Mouse (Mus musculus): ENCODE measurements around the gene Gm7995. TPM values are rescaled to one million over a fixed set of nuclear protein-coding genes. Genes with fewer than 3 reads are reported as not detected.

The Gm7995 gene
- not detected in 2 replicates for polyA plus RNA-seq (2015; fragmentation: Nextera tagmentation; extraction: Ambion mirVana)

DNA sequence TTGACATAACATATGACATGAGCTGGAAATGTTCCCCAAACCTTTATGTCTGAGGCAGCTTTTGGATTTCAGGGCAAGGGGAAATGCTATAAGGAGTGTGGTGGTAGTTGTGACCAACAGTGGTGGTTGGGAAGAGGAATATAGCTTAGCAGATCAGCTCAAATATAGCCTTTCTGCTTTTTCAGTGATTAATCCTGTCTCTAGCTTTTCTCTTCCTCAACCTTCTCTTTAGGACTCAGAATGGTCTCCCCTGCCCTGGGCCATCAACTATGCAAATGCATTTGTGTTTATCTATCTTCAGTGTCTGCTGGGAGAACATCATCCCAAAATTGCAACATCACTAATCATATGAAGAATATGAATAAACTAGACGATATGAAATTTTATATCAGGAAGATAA, at the start of gene Gm7995:
TSS of gene Gm7995 (plus strand) at position 301 of the 400 bp plus-strand sequence.

DNA sequence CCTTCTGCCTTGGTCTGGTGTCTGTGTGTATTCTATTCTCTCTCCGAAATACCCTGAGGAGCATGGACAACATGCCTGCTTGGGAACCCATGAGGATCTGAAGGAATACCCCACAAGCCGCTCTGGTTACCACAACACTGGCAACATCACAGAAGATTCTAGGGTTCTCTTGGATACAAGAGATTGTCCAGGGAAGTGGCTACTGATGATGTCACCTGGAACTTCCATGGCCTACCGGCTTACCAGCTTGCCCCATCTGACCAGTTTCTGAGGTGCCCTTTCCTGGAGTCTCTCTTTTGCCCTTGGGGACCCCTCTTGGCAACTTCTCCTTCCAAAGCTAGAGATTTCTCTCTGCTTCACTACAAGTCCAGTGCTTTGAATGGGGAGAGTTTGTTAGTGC, 12.8 kb upstream of the Gm7995 start, which contains the start of gene Gm9611:
TSS of gene Gm9611 (minus strand) at position 101 of the 400 bp plus-strand sequence.

Small RNA genes lying within 50 kb of the gene (microRNA-seq; reads per million reads assigned to microRNA genes)
- gene Gm25208, result 0 reads per million in 2 experiments
- gene Gm25892, result 0 reads per million in 2 experiments

Other genes starting within 250 kb of the Gm7995 start
- gene Gm7951, start 192.8 kb upstream of the Gm7995 start, polyA plus RNA-seq (2015; fragmentation: Nextera tagmentation; extraction: Ambion mirVana), result not detected in 2 replicates
- gene Gm17027, start 147.6 kb upstream of the Gm7995 start, polyA plus RNA-seq (2015; fragmentation: Nextera tagmentation; extraction: Ambion mirVana), result not detected in 2 replicates
- gene Gm3573, start 119.4 kb upstream of the Gm7995 start, polyA plus RNA-seq (2015; fragmentation: Nextera tagmentation; extraction: Ambion mirVana), result not detected in 2 replicates
- gene Gm17026, start 50.2 kb upstream of the Gm7995 start, polyA plus RNA-seq (2015; fragmentation: Nextera tagmentation; extraction: Ambion mirVana), result not detected in 2 replicates
- gene Gm9611, start 12.9 kb upstream of the Gm7995 start, polyA plus RNA-seq (2015; fragmentation: Nextera tagmentation; extraction: Ambion mirVana), result not detected in 2 replicates
- not detected in 2 replicates for gene Gm8005, start 129.5 kb downstream of the Gm7995 start, polyA plus RNA-seq (2015; fragmentation: Nextera tagmentation; extraction: Ambion mirVana)
- not detected in 2 replicates for gene Gm8011, start 153.7 kb downstream of the Gm7995 start, polyA plus RNA-seq (2015; fragmentation: Nextera tagmentation; extraction: Ambion mirVana)
- not detected in 2 replicates for gene Gm8020, start 192.1 kb downstream of the Gm7995 start, polyA plus RNA-seq (2015; fragmentation: Nextera tagmentation; extraction: Ambion mirVana)
- gene Gm8024, start 214.1 kb downstream of the Gm7995 start, polyA plus RNA-seq (2015; fragmentation: Nextera tagmentation; extraction: Ambion mirVana), result not detected in 2 replicates